Mouse (Mus musculus) thymus, postnatal 25 days (tissue): ENCODE results near the gene Shisa9.
"Not testable (repeated sequence)": the region's sequence is repeated elsewhere in the genome, so short reads cannot be mapped to it uniquely, and the experiment has no call there.

ENCODE experiments used
- DNase-seq: peaks from one replicate; pipeline ENCODE4 v3.0.0; 2022

Gene Shisa9

GRCm38 (mm10) chr16:11983616-11984270, at the start of gene Shisa9:
Shisa9 (plus strand) TSS chr16:11984113.
- DNase-seq, result no peak

- peak; percentile 36 for DNase-seq
These were observed 43.4 kb upstream of the Shisa9 start for GRCm38 (mm10) chr16:11940477-11940876.

- DNase-seq, result no peak
These were observed 23.2 kb upstream of the Shisa9 start for GRCm38 (mm10) chr16:11960691-11961090.

GRCm38 (mm10) chr16:11966041-11966440, 17.9 kb upstream of the Shisa9 start:
- DNase-seq, result no peak

- not testable (repeated sequence) for DNase-seq
These were observed 17.1 kb upstream of the Shisa9 start for GRCm38 (mm10) chr16:11966810-11967209.

GRCm38 (mm10) chr16:11967579-11967978, 16.3 kb upstream of the Shisa9 start:
- DNase-seq, result no peak

GRCm38 (mm10) chr16:11973707-11974106, 10.2 kb upstream of the Shisa9 start:
- no peak for DNase-seq

GRCm38 (mm10) chr16:11976737-11977136, 7.2 kb upstream of the Shisa9 start:
- no peak for DNase-seq

GRCm38 (mm10) chr16:11980764-11981163, 3.1 kb upstream of the Shisa9 start:
- DNase-seq, result no peak

GRCm38 (mm10) chr16:11983106-11983615, 752 bp upstream of the Shisa9 start:
- DNase-seq, result no peak

GRCm38 (mm10) chr16:11984271-11984791, 418 bp downstream of the Shisa9 start:
- DNase-seq, result no peak

- no peak for DNase-seq
These were observed 3.1 kb downstream of the Shisa9 start for GRCm38 (mm10) chr16:11987056-11987455.

- no peak for DNase-seq
These were observed 21.3 kb downstream of the Shisa9 start for GRCm38 (mm10) chr16:12005177-12005576.

- DNase-seq, result no peak
These were observed 26.2 kb downstream of the Shisa9 start for GRCm38 (mm10) chr16:12010136-12010535.

GRCm38 (mm10) chr16:12012747-12013146, 28.8 kb downstream of the Shisa9 start:
- DNase-seq, result no peak

- DNase-seq, result no peak
These were observed 30.6 kb downstream of the Shisa9 start for GRCm38 (mm10) chr16:12014523-12014922.

GRCm38 (mm10) chr16:12017921-12018618, 34.2 kb downstream of the Shisa9 start:
- DNase-seq, result no peak

- DNase-seq, result no peak
These were observed 36.3 kb downstream of the Shisa9 start for GRCm38 (mm10) chr16:12020103-12020755.

GRCm38 (mm10) chr16:12032441-12032840, 48.5 kb downstream of the Shisa9 start:
- DNase-seq, result no peak

GRCm38 (mm10) chr16:12034868-12035267, 51.0 kb downstream of the Shisa9 start:
- no peak for DNase-seq

GRCm38 (mm10) chr16:12035626-12036025, 51.7 kb downstream of the Shisa9 start:
- DNase-seq, result no peak

- no peak for DNase-seq
These were observed 57.0 kb downstream of the Shisa9 start for GRCm38 (mm10) chr16:12040935-12041334.

- DNase-seq, result no peak
These were observed 68.1 kb downstream of the Shisa9 start for GRCm38 (mm10) chr16:12052051-12052450.

- no peak for DNase-seq
These were observed 88.7 kb downstream of the Shisa9 start for GRCm38 (mm10) chr16:12072573-12072972.
